Mouse (Mus musculus): ENCODE measurements around the gene Klk1. TPM values are rescaled to one million over a fixed set of nuclear protein-coding genes. Genes with fewer than 3 reads are reported as not detected.

The Klk1 gene
- polyA plus RNA-seq, 1 experiment from 2014 or later, result not detected

DNA sequence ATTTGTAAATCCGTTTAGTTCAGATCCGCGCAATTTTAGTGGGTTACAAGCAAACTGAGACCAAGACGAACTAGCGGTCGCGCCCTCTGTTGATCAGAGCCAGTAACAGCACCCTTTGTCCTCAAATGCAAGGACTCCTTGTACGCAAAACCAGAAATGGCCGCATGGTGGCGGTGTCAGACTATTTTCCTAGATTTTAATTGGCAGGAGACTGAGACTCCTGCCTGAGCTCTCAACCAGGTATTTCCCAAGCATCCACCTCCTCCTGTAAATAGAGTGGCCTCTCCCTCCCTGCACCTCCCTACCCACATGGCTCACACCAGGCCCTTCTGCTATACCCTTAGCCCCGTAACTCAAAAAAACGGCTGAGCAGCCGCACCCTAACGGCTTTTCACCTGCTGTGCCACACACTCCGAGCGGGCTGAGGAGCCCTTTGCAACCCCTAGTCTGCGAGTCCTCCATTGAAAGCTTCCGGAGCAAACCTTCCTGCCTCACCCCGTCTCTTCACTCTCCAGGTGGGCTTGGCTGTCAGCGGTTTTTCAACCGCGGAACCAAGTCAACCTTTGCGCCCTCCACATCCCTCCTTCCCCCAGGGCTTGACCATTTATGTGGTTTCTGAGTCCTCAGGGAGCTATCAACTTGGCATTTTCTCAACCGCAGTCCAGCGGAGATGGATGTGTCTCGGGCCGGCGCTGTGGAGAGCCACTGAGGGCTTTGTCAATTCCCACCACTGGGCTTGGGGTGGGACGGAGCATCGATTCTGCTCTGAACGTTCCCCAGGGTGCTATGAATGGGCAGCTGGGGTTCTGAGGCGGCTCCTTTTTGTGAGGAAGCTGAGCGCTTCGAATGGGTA, 37.9 kb downstream of the Klk1 start:
- peak overlapping the region; percentile 22 for H3K4me3 ChIP-seq (ENCODE audit: low read depth, low read length)
- ATAC-seq (ENCODE audit: low read depth), result peak; percentile 86
- WGBS, result 1% methylated on average over 34 of the region's 34 CpGs
- H3K4me2 ChIP-seq (ENCODE audit: low read depth, low read length), result peak overlapping the region; percentile 44
- peaks cover 4% of the 10 kb centered on the region; the same call in 1 of the 2 replicates for H3K4me1 ChIP-seq (ENCODE audit: control insufficient read depth, insufficient read depth, low read length)
- peak overlapping the region; percentile 33 for H3K9ac ChIP-seq (replicated peaks; ENCODE audit: low read depth, low read length)
- no peaks in the 10 kb centered on the region for H3K27me3 ChIP-seq (ENCODE audit: control insufficient read depth, insufficient read depth, low read length)
- no peaks in the 10 kb centered on the region for H3K36me3 ChIP-seq (ENCODE audit: control insufficient read depth, insufficient read depth, low read length)
- H3K9me3 ChIP-seq (ENCODE audit: control insufficient read depth, low read length), result no peaks in the 10 kb centered on the region
- no peak overlapping the region for H3K27ac ChIP-seq (ENCODE audit: low read depth, low read length)

DNA sequence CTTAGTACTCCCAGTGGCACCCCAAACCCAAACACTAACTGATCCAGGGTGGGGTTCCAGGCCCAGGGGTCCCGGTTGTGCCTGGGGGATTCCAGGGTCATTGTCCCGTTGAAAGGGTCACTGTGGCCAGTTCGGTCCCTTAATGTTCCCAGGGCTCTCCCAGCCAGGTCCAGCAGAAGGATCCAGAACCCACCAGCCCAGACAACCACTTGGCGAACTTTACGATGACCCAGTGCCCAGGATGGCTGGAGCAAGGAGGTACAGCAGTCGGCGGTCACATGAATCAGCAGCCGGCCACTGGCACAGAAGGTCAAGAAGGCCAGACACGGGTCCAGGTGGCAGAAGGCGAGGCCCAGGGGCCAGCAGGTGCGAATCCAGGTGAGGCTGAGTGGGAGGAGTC, 43.0 kb downstream of the Klk1 start:
- no peak for ATAC-seq (ENCODE audit: low read depth)
- WGBS, result 83% methylated on average over 11 of the region's 11 CpGs
- Histone ChIP-seq H3K4me2 (ENCODE audit: low read depth, low read length) (no peak overlapping the region), H3K27me3 (ENCODE audit: control insufficient read depth, insufficient read depth, low read length) (no peaks in the 10 kb centered on the region), H3K27ac (ENCODE audit: low read depth, low read length) (no peak overlapping the region), H3K9me3 (ENCODE audit: control insufficient read depth, low read length) (no peaks in the 10 kb centered on the region), H3K9ac (replicated peaks; ENCODE audit: low read depth, low read length) (no peak overlapping the region), H3K4me1 (ENCODE audit: control insufficient read depth, insufficient read depth, low read length) (peaks cover 4% of the 10 kb centered on the region; the same call in 1 of the 2 replicates), H3K36me3 (ENCODE audit: control insufficient read depth, insufficient read depth, low read length) (no peaks in the 10 kb centered on the region), H3K4me3 (ENCODE audit: low read depth, low read length) (no peak overlapping the region)

DNA sequence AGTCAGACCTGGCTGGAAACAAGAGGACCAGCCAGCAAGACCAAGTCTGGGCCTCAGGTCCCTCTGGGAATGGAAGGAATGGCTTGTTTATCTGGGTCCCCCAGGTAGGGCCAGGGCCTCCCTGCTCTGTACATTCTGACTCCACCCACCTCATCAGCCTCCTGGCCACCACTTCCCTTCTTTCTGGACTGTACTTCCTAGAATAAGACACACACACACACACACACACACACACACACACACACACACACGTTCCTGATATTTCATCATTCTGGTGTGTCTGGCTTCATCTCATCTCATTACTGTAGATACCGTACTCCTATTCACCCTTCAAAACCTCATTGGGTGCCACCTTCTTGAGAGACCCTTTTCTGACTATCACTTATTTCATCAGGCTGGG, 44.2 kb downstream of the Klk1 start:
- no peaks in the 10 kb centered on the region for H3K27me3 ChIP-seq (ENCODE audit: control insufficient read depth, insufficient read depth, low read length)
- H3K4me1 ChIP-seq (ENCODE audit: control insufficient read depth, insufficient read depth, low read length), result no peaks in the 10 kb centered on the region
- no peak overlapping the region for H3K27ac ChIP-seq (ENCODE audit: low read depth, low read length)
- H3K4me2 ChIP-seq (ENCODE audit: low read depth, low read length), result no peak overlapping the region
- H3K9ac ChIP-seq (replicated peaks; ENCODE audit: low read depth, low read length), result no peak overlapping the region
- WGBS, result 94% methylated on average over 2 of the region's 2 CpGs
- H3K9me3 ChIP-seq (ENCODE audit: control insufficient read depth, low read length), result no peaks in the 10 kb centered on the region
- H3K4me3 ChIP-seq (ENCODE audit: low read depth, low read length), result no peak overlapping the region
- H3K36me3 ChIP-seq (ENCODE audit: control insufficient read depth, insufficient read depth, low read length), result no peaks in the 10 kb centered on the region
- ATAC-seq (ENCODE audit: low read depth), result no peak

DNA sequence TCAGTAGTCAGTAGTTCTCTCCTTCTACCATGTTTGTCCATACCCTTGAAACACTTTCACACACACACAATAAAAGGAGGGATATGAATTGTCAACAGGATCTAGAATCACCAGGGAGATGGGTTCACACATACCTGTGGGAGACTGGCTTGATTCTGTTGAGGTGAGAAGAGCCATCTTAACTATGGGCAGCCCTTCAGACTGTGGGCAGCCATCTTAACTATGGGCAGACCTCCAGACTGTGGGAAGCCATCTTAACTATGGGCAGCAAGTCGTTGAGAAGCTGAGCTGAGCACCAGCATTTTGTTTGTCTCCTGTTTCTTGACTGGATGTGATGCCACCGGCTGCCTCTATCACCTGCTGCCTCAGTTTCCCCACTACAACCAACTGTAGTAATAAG, 46.1 kb downstream of the Klk1 start:
- no peaks in the 10 kb centered on the region for H3K4me1 ChIP-seq (ENCODE audit: control insufficient read depth, insufficient read depth, low read length)
- H3K36me3 ChIP-seq (ENCODE audit: control insufficient read depth, insufficient read depth, low read length), result no peaks in the 10 kb centered on the region
- no peak overlapping the region for H3K4me2 ChIP-seq (ENCODE audit: low read depth, low read length)
- no peak overlapping the region for H3K27ac ChIP-seq (ENCODE audit: low read depth, low read length)
- no peaks in the 10 kb centered on the region for H3K27me3 ChIP-seq (ENCODE audit: control insufficient read depth, insufficient read depth, low read length)
- no peak overlapping the region for H3K4me3 ChIP-seq (ENCODE audit: low read depth, low read length)
- no peak for ATAC-seq (ENCODE audit: low read depth)
- no peaks in the 10 kb centered on the region for H3K9me3 ChIP-seq (ENCODE audit: control insufficient read depth, low read length)
- 76% methylated on average over 2 of the region's 2 CpGs for WGBS
- no peak overlapping the region for H3K9ac ChIP-seq (replicated peaks; ENCODE audit: low read depth, low read length)

DNA sequence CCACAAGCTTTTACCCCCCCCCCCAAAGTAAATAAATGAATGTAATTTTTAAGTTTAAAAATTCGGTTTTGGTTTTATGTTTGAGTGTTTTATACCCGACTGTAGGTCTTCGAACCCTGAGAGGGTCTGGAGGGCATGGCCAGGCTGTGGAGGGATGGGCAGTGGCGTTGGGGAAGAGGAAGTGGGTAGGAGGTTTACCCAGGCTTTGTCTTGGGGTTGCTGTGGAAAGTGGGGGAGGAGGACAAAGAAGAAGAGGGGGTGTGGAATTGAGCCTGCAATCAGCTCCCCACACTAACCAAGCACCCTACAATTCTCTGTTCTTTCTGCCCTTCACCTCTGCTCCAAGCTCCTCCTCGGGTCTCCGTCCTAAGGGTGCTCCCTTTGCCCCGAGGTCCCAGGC, 47.4 kb downstream of the Klk1 start:
- Histone ChIP-seq H3K9ac (replicated peaks; ENCODE audit: low read depth, low read length) (no peak overlapping the region), H3K4me1 (ENCODE audit: control insufficient read depth, insufficient read depth, low read length) (no peaks in the 10 kb centered on the region), H3K9me3 (ENCODE audit: control insufficient read depth, low read length) (no peaks in the 10 kb centered on the region), H3K27ac (ENCODE audit: low read depth, low read length) (no peak overlapping the region), H3K27me3 (ENCODE audit: control insufficient read depth, insufficient read depth, low read length) (no peaks in the 10 kb centered on the region), H3K4me3 (ENCODE audit: low read depth, low read length) (no peak overlapping the region), H3K4me2 (ENCODE audit: low read depth, low read length) (no peak overlapping the region), H3K36me3 (ENCODE audit: control insufficient read depth, insufficient read depth, low read length) (no peaks in the 10 kb centered on the region)
- WGBS, result 89% methylated on average over 7 of the region's 7 CpGs
- no peak for ATAC-seq (ENCODE audit: low read depth)

DNA sequence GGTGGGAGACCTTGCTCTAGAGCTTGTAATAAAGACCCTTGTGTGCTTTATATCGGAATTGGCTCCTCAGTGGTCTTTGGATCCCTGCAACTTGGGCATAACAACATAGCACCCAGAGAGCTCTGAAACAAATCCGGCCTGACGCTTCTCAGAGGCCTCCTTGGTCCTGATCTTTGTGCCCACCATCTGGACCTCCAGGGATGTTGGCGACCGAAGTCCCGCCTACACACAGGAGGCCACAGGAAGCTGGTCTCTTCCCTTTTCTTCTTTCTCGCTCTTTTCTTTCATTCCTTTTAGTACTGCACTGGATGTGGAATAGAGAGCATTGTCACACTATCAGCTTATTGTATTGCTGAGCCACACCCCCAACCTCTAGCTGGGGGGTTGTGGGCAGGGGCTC, 48.3 kb downstream of the Klk1 start:
- Histone ChIP-seq H3K36me3 (ENCODE audit: control insufficient read depth, insufficient read depth, low read length) (no peaks in the 10 kb centered on the region), H3K9me3 (ENCODE audit: control insufficient read depth, low read length) (no peaks in the 10 kb centered on the region), H3K4me2 (ENCODE audit: low read depth, low read length) (no peak overlapping the region), H3K4me1 (ENCODE audit: control insufficient read depth, insufficient read depth, low read length) (no peaks in the 10 kb centered on the region), H3K27ac (ENCODE audit: low read depth, low read length) (no peak overlapping the region), H3K9ac (replicated peaks; ENCODE audit: low read depth, low read length) (no peak overlapping the region), H3K4me3 (ENCODE audit: low read depth, low read length) (no peak overlapping the region), H3K27me3 (ENCODE audit: control insufficient read depth, insufficient read depth, low read length) (no peaks in the 10 kb centered on the region)
- no peak for ATAC-seq (ENCODE audit: low read depth)
- 59% methylated on average over 7 of the region's 7 CpGs for WGBS

DNA sequence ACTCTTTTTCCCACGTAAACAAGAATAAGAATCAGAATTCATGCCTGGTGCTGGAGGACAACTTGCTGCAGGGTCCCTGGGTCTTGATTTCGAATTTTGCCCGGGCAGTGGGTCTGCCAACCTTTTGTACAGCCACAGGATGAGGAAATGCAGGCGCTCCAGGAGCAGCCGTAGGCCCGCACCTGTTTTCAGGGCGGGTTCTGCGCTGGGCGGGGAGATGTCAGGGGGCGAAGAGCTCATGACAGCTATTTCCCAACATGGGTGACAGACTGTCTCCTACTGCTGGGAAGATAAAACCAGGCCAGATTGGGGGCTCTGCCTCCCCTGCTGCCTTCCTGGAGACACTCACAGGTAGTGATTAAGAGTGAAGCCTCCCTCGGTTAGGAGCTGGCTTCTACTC, 48.9 kb downstream of the Klk1 start:
- H3K9ac ChIP-seq (replicated peaks; ENCODE audit: low read depth, low read length), result no peak overlapping the region

DNA sequence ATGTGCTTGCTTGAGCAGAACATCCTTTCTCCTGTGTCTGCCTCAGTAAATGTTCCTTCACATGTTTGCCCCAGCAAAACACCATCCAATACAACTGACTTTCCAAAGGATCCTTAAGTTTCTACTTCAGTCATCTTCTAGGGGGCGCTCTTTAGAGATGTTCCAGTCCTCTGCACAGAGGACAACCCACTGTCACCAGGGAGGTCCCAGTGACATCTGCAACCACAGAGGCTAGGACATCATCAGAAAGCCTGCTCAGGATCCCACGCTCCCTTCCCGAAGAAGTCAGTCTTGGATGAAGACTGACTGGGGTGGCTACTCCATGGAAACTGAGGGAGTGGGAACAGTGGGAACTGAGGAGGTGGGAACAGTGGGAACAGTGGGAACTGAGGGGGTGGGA, 50.4 kb downstream of the Klk1 start:
- Histone ChIP-seq H3K4me1 (ENCODE audit: control insufficient read depth, insufficient read depth, low read length) (no peaks in the 10 kb centered on the region), H3K27me3 (ENCODE audit: control insufficient read depth, insufficient read depth, low read length) (no peaks in the 10 kb centered on the region), H3K9ac (replicated peaks; ENCODE audit: low read depth, low read length) (no peak overlapping the region), H3K4me3 (ENCODE audit: low read depth, low read length) (no peak overlapping the region), H3K4me2 (ENCODE audit: low read depth, low read length) (no peak overlapping the region), H3K36me3 (ENCODE audit: control insufficient read depth, insufficient read depth, low read length) (no peaks in the 10 kb centered on the region), H3K9me3 (ENCODE audit: control insufficient read depth, low read length) (no peaks in the 10 kb centered on the region), H3K27ac (ENCODE audit: low read depth, low read length) (no peak overlapping the region)
- 82% methylated on average over 3 of the region's 3 CpGs for WGBS
- no peak for ATAC-seq (ENCODE audit: low read depth)

More for the DNA sequence above, 48.9 kb downstream of the Klk1 start:
- H3K4me2 ChIP-seq (ENCODE audit: low read depth, low read length), result no peak overlapping the region
- ATAC-seq (ENCODE audit: low read depth), result no peak
- no peaks in the 10 kb centered on the region for H3K36me3 ChIP-seq (ENCODE audit: control insufficient read depth, insufficient read depth, low read length)
- no peaks in the 10 kb centered on the region for H3K4me1 ChIP-seq (ENCODE audit: control insufficient read depth, insufficient read depth, low read length)
- WGBS, result 35% methylated on average over 11 of the region's 11 CpGs
- no peaks in the 10 kb centered on the region for H3K9me3 ChIP-seq (ENCODE audit: control insufficient read depth, low read length)
- H3K27me3 ChIP-seq (ENCODE audit: control insufficient read depth, insufficient read depth, low read length), result no peaks in the 10 kb centered on the region
- no peak overlapping the region for H3K4me3 ChIP-seq (ENCODE audit: low read depth, low read length)
- H3K27ac ChIP-seq (ENCODE audit: low read depth, low read length), result no peak overlapping the region

DNA sequence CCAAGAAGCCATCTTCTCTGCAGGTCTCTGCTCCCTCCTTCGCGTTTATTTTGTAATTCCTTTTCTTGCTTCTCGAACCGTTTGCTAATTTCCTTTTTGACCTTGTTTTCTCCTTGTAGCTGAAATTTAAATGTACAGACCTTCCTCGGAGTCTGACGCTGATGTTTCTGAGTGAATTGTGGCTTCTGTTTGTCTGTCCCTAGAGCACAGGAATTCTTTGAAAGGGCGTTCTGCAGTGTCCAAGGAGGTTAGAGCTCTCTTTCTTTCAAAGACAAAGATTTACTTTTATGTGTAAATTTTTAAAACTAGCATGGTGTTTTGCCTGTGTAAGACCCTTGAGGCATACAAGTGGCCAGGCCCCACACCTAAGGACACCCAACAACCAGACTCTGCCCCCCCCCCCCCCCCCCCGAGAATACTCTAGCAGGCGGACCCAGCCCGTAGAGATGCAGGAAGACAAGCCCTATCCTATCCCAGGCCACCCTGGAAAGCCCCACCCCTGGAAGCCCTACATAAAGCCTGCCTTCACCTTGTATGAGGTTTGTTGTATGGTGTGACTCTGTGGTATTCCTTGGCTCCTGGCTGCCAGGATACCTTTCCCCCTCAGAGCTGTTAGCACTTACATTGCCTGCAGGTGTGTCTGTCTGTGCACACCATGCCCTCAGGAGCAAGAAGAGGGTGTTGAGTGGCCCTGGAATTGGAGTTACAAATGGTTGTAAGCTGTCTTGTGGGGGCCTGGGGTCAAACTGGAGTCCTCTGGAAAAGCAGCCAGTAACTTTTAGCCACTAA, 51.5 kb downstream of the Klk1 start:
- Histone ChIP-seq H3K9ac (replicated peaks; ENCODE audit: low read depth, low read length) (no peak overlapping the region), H3K36me3 (ENCODE audit: control insufficient read depth, insufficient read depth, low read length) (no peaks in the 10 kb centered on the region), H3K4me3 (ENCODE audit: low read depth, low read length) (no peak overlapping the region), H3K9me3 (ENCODE audit: control insufficient read depth, low read length) (no peaks in the 10 kb centered on the region), H3K4me1 (ENCODE audit: control insufficient read depth, insufficient read depth, low read length) (no peaks in the 10 kb centered on the region), H3K4me2 (ENCODE audit: low read depth, low read length) (no peak overlapping the region), H3K27me3 (ENCODE audit: control insufficient read depth, insufficient read depth, low read length) (no peaks in the 10 kb centered on the region), H3K27ac (ENCODE audit: low read depth, low read length) (no peak overlapping the region)
- 65% methylated on average over 9 of the region's 10 CpGs for WGBS
- no peak for ATAC-seq (ENCODE audit: low read depth)
